Mouse (Mus musculus): ENCODE data around the gene Hdac7.

Hdac7 gene

DNA sequence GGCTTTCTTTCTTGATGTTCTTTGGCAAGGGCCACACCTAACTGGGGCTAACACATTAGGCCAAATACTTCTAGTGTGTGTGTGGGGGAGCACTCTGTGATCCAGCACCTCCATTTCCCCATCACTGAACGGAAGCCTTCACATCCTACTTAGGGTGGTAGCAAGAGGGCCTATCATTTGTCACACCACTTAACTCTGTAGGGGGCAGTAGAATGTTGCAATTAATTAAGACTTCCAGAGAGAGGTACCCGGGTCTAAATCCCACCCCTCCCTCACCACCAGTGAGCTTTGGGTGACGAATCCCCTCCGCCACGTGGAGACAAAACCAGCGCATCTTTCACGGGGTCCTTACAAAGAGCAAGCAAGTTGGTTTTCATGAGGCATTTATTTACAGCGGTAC lies 9.8 kb upstream of the Hdac7 start:
- no peak for DNase-seq

DNA sequence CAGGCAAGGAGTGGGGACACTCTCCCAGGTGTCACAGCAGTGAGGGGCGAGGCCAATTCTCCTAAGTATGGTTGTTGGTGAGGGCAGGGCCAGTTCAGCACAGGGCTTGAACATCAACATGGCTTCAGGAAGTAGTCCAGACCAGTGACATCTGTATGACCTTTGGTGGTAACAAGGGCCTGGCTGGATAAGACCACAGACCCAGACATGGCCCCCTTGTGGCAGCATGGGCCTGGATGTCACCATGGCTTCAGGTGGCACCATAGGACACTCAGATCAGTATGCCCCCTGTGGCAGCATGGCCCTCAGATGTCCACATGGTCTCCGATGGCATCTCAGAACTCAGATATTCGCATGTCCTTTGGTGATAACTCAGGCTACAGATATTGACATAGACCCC lies 8.0 kb upstream of the Hdac7 start:
- DNase-seq = no peak

DNA sequence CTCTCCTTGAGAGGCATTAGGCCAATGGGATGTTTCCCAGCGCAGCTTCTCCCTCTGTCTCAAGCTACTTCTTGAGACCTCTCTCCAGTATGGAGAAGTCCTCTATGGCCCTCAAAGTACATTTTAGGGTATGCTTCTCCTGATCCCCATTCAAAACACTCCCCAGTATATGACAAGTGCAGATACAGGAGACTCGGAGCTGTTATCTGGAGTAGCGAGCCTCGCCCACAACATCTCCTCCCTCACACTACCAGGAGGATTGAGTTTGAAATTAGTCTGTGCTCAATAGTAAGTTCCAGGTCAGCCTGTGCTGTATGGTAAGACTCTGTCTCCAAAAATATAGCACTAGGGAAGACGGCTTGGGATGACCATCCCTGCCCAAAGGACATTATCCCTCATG lies 6.7 kb upstream of the Hdac7 start:
- DNase-seq = no peak

DNA sequence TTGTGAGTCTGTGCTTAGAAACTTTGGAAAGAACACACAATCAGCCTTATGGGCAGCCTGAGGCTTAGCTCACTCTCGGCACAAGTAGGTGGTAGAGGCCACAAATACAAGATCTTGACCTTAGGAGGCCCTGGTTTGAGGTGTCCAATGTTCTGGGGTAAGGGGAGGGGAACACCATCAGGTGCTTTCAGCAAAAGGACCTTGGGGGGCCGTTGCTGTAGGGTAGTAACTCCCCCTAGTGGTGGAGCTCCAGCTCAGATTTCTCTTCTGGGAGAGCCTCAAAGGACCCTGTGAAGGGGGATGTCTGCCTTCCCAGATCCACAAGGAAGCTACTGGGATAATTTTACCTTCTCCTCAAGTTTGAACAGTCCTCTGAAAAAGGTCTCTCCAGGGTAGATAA lies 6.1 kb upstream of the Hdac7 start:
- DNase-seq = no peak

DNA sequence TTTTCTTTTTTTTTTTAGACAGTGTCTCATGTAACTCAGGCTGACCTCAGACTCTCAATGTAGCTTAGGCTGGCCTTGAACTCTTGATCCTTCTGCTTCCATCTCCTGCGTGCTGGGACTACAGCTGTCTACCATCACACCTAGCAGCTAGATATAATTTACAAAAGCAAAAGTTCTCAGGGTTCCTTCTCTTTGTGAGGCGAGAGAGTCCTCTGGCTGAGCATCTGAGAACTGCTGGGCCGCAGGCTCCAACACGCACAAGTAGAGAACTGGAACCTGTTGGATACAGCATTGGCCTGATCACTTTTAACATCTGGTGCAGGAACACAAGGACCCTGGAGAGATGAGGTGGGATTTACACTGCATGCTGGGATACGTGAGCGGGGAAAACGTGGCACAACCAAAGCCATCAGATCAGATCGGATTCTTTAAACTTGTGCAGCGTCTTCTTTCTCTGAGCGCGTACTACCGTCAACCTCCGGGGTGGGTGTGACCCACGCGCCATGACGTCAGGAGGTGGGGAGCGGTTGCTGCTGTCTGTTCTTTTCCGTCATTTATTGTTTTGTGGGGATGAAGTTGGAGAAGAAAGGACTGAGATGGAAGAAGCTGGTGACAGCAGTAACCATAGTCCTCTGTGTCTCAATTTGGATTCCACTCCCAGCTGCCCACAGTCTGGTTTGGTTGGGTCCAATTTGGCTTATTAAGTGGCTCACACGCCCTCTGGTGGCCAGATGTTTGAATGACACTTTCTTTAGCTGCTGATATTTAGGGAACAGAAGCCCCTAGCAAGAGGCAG lies 5.0 kb upstream of the Hdac7 start:
- peak; percentile 86 for DNase-seq

DNA sequence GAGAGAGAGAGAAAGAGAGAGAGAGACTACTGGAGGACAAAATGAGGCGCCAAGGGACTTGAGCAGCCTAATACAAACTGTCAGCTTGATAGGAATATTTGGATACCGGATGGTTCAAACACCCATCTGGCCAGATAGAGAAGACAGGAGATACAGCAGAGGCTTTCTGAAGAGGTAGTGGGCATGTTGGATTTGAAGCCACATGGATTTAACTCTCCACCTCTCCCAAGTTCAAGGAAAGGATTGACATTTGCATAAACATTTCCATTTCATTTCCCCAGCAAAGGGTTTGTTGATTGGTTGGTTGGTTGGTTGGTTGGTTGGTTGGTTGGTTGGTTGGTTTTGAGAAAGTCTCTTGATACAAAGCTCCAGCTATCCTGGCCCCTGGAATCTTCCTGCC lies 3.6 kb upstream of the Hdac7 start:
- DNase-seq = no peak

DNA sequence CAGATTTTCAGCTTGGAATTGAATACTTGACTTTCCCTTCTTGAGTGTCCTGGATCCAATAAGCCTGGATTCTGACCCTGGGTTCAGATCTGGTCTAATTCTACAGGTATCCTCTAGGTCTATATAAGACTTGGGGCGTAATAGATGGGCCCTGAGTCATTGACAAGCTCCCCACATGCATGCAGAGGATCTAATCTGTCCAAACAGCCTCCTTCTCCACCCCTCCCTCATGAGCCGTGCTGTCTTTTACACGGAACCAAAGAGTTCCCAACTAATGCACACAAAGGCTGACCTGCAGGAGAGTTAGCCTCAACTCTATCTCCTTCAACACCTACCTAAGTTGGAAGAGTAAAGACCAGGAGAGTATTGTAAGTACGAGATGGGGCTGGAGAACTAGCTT lies 3.0 kb upstream of the Hdac7 start:
- no peak for DNase-seq

DNA sequence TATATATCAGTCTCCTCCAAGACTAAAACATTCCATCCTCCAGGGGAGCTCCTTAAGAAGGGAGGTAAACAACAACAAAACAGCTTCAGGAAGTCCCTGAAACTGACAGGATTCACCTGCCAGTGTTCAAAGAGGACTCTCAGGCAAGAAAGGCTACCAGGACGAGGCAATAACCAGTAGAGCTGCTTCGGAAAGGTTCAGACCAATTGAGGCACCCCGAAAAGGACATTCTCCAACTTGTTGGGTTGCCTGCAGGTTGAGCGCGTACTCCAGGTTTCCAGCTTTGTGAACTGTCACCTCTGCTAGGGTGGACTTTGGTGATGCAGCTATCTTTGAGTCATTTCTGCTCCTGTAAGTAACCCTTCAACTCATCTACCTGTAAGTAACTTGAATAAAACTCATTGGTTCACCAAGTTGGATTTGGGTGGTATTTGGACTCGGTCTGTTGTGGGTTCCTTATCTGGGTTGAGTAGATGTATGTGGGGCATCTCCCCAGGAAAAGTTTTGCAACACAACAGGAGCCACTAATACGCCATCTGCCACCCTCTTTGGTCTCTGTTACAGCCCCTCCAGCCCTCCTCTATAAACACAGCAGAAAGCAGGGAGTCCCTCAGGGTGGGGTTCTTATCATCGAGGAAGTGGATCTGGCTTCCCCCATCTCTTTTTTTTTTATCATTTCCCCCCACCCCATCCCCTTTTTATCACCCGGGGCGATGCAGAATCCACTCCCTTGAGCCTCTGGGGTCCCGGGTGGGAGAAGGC lies 2.0 kb upstream of the Hdac7 start:
- DNase-seq = no peak

DNA sequence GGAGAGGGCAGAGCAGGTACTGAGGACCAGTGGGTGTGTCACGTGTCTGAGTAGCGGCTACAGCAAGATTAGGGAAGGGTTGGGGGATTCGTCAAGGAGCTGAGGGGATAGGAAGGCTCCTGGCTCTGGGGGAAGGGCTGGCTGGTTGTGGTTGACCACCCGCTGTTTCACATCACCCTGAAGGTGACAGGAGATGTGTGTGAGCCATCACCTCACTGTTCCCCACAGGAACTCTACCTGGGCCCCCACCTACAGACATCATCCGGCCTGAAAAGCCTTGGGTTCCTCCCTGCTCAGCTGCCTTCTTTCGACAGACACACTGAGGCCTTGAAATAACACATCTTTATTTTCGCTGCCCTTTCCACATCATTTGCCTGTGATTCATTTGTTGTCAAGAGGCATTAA lies 1.1 kb downstream of the Hdac7 start:
- DNase-seq = no peak

DNA sequence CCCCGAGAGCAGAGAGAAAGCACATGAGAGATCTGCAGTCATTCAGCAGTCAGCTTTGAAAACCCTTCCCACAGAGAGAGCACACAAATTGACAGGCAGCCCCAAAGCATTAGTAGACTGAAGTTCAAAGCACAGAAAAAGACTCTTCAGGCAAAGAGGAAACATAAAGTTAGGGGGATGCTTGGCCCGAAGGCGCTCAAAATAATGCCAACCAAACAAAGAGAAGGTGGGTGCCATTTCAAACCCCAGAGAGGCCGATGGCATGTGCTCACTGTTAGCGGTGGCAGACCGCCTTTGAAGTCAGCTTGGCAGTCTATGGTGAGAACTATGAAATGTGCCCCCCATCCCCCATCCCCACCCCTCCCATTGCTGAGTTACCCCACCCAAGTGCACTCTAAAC lies 2.2 kb downstream of the Hdac7 start:
- no peak for DNase-seq

DNA sequence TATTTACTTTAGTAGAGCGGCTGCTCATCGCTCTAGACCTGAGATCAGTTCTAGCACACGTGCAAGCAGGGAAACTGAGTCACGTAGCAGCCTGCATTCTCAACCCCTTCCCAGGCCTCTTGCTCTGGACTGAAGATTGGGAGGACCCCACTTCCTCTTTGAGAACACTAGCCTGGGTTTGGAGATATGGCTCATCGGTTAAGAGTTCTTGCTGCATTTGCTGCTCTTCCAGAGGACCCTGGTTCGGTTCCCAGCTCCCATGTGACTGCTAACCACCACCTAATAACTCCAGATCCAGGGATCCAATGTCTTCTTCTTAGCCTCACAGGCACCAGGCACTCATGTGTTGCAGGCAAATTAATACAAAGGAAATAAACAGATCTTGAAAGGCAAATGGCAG lies 2.9 kb downstream of the Hdac7 start:
- DNase-seq = no peak

DNA sequence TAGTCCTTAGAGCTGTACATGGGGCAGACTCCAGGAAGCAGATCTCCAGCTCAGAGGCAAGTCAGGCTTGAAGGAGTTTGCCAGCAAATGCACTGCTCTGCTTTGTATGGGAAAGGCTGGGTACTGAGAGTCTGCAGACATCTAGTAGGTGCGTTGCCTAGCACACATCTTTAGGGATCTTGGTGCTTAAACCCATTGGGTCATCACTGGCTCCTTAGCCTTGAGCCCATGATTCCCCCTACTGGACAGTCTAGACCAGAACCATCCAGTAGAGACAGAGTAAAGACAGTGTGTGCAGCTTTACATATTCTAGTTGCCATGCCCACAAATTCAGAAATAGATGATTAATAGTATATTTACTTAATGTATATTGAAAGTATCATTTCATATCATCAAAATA lies 3.5 kb downstream of the Hdac7 start:
- no peak for DNase-seq

DNA sequence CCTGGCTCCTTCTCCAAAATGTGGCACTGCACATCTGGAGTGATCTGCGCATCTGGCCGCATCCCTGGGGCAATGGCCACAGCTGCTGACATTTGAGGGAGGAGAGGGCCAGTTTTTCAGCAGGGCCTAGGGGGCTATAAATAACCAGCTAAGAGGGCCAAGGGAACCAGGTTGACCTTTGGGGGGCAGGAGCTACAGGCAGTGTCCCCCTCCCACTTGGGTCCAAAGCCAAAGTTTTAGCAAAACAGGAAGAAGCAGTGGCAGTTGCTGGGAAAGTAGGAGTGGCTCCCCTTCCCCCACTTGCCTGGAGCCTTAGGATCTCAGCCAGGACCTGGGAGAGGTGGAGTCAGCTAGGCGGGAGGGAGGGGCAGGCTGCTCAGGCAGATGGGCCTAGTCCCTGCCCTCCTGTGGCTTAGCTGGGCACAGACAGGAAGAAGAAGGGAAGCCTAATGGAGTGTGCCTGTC lies 4.3 kb downstream of the Hdac7 start:
- no peak for DNase-seq

DNA sequence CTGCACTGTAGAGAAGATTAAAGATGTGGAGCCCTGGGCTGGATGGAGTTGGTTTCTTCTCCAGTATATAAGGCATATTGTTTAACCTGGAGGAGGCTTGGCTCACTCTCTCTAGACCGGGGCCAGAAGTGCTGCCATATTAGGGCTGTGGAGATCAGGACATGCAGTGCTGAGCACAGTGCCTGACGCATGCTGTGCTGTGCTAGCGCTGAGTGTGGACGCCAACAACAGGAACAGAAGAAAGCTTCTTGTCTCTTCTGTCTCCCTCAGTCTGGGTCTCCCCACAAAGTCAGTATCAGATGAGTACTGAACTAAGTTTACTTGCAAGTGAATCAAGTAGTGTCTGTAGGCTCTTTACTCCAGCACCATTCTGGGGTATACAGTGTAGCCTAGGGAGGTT lies 4.8 kb downstream of the Hdac7 start:
- no peak for DNase-seq

DNA sequence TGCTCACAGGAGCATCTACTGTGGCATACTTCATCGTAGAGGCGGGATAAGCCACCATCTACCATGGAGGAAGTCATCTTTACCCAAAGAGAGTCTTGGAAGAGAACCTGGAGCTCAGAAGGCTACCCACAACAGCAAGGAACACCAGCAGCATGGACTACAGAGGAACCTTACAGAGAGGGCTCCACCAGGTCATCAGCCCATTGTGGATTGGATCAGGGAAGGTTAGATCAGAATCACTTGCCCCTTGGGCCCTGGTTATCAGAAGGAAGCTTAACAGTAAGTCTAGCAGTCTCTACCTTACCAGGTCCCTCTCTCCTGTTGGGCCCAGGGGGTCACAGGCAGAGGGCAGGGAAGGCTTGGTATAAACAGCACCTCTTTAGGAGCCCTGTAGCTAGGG lies 5.3 kb downstream of the Hdac7 start:
- DNase-seq = no peak

DNA sequence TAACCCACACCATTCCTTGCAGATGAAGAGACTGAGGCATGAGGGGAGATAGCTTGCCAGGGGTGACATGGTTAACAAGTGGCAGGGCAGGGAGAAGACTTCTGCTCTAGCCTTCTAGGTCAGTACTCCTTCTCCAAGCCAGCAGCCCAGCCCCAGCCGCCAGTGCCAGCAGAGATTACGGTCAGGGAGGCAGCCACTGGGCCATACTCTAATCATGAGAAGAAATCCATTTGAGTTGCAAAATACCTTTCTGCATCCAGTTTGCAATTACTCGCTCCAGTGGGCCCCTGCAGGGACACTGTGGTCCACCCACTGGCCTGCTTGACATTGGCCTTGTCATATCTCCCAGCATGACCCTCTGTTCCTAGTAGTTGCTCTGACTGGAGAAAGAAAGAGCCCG lies 5.9 kb downstream of the Hdac7 start:
- no peak for DNase-seq

DNA sequence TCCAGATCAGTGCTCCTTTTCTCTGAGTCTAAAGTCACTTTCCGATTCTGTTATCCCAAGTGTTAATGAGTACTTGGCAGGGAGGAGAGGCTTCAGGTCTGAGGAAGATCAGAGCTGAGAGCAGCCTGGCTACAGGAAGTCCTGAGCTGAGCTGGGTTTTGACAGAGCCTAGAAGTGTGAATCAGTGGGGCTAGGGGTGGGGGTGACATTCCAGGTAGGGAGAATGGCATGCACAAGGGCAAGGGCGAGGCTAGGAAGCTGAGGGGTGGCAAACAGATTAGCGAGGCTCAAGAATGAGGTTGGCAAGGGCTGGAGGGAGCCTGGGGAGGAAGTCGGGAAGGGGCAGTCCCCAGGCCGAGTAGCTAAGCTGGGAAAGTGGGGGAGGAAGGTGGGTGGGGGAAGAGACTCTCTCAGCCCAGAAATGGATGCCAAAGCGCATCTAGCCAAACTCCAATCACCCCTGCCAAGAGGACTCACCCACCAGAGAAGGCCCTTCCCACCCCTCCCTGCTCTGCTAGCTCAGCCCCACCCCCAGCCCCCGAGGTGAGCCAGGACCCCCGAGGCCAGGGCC lies 6.7 kb downstream of the Hdac7 start:
- DNase-seq = no peak

DNA sequence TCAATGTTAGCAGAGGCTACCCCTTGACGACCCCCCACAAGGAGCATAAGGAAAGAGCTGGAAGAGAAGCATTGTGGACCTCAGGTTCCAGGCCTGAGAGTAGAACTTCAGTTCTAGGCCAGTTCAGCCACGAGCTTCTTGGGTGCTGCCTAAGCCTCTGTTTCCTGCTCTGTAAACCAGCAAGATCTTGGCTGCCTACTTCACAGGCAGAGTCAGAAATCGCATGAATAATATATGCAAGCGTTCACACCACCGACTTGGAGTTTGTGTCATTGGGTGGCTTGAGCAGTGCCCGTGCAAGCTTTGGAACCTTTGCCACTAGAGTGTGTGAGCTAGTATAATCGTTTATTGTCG lies 7.4 kb downstream of the Hdac7 start:
- no peak for DNase-seq

DNA sequence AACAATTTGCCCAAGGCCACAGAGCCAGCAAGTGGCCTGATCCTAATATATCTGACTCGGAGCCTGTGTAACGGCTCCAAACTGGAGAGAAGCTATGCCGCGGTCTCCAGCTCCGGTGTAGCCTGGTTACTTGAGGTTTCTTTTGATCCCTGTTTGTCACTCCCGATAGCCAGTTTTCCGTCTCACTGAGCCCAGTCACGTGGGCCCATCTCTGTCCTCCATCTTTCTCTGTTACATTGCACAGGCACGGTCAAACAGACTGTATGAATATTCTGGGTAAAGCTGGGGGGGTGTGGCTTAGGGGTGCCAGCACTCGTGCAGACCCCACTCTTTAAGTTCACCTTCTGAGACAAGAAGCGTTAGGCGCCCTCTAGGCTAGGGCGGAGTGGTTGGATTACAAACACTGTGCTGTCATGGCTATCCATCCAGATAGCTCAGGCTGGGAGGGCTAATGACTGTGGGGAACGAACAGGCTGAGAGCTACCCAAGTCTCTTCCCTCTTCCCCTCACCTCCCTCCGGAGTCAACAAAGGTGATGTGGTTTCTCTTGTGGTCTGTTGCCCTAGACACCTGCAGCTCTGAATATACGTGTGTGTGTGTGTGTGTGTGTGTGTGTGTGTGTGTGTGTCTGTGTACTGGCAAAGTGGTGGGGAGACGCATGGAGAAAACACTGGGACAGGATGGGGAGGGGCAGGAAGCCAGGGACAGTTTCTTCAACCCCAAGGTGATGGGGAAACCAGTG lies 8.0 kb downstream of the Hdac7 start:
- no peak for DNase-seq

DNA sequence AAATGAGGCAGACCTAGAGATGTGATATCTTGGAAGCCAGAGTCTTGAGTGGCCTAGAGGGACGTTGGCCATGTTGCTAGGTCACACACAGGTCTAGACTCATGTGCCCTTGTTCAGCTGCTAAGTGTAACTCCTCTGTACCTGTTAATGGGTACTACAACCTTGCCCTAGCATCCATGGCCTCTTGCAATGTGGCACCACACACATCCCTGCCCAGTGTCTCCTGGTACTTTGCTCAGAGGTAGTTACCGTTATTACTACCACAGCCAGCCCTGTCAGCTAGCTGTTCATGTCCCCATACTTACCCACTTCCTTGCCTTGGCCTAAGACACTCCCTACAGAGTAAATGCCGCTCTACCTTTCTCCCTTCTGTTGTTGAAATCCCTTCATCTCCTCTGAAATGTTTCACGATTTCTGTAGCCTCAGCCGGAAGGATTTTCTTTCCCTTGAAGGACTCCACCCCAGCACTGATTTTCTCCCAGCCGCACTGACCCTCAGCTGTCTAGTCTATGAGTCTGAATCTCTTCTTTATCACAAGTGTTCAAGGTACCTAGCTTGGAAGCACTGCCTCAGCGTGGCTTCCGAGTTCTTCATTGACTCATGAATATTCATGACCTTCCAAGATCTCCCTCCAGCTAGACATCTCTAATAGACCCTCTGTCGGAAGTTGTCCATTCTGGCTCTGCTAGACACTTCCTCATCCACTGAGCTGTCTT lies 11.4 kb downstream of the Hdac7 start:
- no peak for DNase-seq

DNA sequence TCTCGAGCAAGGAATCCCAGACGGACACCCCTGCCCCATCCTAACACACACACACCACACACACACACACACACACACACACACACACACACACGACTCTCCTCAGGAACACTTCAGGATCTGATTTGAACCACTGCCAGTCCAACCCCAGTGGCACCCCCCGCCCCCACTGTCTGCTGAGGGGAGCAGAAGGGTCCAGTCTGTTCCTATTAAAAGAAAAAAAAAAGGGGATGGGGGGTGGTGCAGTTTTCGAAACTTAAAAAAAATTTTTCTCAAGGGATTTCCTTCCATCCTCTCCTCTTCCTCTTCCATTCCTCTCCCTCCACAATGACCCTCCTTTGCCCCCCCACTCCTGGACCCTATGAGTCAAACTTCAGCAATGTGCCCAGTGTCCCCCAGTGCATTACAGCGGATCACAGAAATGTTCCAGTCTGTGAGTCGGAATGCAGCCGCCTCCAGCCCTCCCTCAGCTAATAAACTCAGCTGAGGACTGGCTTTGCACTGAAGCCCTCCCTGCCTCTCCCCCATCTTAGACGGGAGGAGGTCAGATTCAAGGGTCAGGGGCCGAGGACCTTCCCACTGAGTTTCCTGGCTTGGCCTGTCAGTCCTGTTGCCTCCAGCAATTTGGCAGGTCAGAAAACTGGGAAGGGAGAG lies 12.2 kb downstream of the Hdac7 start:
- no peak for DNase-seq

DNA sequence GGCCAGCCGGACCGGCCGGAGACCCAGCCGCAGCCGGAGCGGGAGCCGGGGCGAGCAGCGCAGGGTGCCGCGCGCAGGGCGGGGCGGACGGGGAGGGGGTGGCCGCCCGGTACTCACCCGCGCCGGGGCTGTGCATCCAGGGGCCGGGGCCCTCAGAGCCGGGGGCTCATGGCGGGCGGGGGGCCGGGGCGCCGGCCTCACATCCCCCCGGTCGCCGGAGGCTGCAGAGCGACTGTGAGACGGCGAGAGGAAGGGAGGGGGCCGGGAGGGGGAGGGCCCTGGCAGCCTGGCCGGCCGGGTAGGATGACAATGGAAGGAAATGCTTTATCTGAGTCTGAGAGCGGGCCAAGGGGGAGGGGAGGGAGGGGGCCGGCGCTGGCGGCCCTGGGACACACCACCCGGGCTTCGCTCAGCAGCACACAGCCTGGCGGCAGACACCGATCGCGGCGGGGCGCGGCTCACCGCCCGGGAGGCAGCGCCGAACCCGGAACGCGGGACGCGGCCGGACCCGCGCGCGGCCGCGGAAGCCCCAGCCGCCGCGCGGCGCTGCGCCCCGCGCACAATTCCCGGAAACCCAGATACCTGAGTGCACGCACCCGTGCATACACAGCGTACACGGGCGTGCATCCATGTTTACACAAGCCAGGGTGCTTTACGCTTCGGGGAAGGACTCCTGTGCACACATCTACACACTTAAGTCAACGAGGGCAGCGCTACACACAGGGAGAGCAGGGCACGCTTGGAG lies 12.9 kb downstream of the Hdac7 start:
- peak; percentile 73 for DNase-seq
